Mouse (Mus musculus) adrenal gland, adult 8-10 months (tissue): ENCODE measurements around the gene Dennd1a. TPM values are rescaled to one million over a fixed set of nuclear protein-coding genes. Genes with fewer than 3 reads are reported as not detected.

Experiments used
- DNase-seq: peaks from one replicate; pipeline ENCODE4 v3.0.0; 2022
- total RNA-seq, 4 experiments: library from RNA; stranded (reverse); gene quantifications; 2 replicates each; pipeline ENCODE4 v1.2.4; 2022

Dennd1a gene
- total RNA-seq, 4 experiments from 2014 or later: 27.9 to 41.0 (median 32.3) TPM

- DNase-seq: no peak
Observed at GRCm38 (mm10) chr2:38223759-38224158, 63.4 kb downstream of the Dennd1a start.

DNA sequence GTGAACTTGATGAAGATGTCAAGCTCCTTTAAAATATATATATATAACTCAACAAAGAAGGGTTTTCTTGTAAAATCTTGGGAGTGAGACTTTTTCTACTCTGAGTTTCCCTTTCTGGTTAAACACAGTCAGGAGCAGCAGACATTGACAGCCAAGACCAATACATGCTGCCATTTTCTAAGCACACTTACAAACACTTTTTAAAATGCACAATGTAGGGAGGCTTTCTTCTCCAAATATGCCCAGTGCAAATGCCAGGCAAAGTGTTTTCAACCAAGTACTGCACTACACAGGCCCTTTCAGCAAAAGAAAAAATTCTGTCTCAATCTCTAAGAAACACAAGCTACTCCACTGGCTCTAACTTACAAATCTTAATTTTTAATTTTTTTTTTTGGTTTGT lies 65.7 kb downstream of the Dennd1a start:
- DNase-seq: no peak

DNA sequence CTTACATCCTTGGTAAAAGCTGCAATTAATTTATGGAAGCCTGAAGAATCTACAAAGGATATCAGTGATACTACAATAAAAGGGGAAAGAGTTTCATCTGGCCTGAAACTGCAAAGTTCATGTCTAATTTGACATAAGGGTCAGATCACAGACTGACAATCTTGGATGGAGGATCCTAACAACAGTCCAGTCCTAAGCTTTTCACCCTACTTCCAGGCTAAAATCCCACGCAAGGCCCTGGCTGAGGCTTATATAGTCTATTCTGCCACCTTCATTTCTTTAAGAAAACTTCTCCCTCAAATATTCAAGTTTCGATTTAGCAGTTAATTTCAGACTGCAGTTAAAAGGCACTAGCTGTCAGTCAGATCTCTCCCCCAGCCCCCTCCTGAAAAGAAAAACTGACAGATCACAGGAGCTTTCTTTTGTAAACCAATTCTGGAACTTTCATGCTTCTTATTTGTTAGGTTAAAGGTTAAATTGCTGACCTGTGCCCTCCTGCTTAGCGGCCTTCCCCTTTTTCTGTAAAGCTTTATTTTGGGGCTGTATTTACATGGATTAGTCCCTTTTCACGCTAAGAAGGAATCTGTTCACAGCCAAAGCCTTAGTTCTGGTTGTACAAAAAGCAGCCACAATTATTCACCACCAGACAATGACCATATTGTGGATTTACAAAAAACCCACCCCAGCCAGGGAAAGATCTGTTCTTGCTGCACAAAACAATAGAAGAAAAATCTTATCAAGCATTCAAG lies 66.3 kb downstream of the Dennd1a start:
- DNase-seq: no peak

DNA sequence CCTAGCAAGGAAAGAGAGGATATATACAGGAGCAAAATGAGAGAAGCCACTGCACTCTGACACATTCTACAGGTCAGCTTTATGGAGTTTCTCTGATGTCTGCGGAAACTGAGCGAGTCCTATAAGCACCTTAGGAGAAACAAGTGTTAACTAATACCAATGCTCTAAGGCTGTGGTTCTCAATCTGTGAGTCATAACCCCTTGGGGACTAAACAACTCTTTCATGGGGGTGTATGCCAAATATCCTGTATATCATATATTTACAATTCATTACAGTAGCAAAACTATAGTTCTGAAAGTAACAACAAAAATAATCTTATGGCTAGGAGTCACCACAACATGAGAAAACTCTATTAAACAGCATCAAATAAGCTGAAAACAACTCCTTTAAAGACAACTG lies 67.5 kb downstream of the Dennd1a start:
- DNase-seq: no peak

DNA sequence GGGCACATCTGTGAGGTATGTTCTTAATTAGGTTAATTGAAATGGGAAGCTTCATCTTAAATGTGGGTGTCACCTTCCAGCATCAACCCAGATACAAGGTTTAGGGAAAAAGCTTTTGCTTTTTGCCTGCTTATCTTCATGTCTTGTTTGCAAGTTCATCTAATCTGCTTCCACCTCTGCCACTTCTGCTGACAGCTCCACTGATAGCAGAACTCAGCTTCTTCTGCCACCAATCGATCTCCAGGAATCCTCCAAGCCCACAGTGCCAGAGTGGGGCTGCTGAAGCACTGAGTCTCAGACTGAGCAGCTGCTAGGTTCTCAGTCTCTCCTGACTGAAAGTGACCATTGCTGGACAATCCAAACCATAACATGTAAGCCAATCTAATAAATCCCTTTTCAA lies 74.1 kb downstream of the Dennd1a start:
- no peak for DNase-seq

- DNase-seq: no peak
Observed at GRCm38 (mm10) chr2:38211426-38211825, 75.8 kb downstream of the Dennd1a start.

DNA sequence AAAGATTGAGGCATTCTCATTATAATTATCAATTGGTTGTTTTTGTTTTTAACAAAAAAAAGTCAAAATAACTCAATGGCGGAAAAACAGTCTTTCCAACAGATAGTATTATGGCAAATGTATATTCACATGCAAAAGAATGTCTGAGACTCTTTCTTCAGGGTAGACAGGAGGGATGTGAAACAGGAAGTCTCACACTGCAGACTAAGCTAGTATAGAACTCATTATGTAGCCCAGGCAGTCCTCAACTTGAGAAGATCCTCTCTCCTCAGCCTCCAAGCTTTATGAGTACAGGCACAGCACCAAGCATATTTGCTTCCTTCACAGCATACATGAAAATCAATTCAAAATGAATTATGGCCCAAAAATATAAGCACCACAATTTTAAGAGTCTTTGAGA lies 79.4 kb downstream of the Dennd1a start:
- no peak for DNase-seq

DNA sequence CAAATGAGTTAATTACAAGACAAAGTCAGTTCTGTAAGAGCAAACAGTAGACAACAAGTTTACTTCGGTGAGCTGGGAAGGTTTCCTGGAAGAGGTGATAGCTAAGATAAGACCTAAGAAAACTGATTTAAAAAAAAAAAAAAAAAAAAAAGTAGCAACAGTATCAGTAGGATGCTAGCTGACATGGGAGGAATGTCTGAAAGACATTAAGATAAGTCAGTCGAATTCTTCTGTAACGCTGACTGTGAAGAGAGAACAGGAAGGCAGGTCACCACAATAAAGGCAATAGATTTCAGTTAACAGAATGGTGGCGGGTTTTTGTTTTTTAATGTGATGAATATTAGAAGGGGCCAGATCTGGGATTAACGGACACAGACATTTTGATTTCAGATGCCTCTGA lies 81.9 kb downstream of the Dennd1a start:
- no peak for DNase-seq

DNA sequence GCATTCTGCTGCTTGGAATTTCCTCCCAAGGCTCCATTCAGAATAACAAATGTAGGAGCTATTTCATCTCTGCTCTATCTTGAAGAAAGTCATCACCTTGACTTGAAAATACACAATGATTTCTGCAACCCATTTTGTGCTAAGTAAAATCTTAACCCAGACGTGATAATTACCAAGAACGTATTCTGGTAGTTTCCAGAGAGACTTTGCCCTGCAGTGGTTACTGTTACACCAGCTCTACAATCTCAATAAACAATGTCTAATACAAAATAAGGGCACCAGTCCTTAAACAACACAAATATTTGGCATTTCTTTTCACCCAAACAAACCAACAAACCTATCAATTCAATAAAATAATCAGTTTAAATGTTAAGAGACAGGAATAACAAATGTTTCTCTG lies 82.5 kb downstream of the Dennd1a start:
- DNase-seq: no peak

GRCm38 (mm10) chr2:38198072-38198471 lies 89.1 kb downstream of the Dennd1a start:
- DNase-seq: no peak

DNA sequence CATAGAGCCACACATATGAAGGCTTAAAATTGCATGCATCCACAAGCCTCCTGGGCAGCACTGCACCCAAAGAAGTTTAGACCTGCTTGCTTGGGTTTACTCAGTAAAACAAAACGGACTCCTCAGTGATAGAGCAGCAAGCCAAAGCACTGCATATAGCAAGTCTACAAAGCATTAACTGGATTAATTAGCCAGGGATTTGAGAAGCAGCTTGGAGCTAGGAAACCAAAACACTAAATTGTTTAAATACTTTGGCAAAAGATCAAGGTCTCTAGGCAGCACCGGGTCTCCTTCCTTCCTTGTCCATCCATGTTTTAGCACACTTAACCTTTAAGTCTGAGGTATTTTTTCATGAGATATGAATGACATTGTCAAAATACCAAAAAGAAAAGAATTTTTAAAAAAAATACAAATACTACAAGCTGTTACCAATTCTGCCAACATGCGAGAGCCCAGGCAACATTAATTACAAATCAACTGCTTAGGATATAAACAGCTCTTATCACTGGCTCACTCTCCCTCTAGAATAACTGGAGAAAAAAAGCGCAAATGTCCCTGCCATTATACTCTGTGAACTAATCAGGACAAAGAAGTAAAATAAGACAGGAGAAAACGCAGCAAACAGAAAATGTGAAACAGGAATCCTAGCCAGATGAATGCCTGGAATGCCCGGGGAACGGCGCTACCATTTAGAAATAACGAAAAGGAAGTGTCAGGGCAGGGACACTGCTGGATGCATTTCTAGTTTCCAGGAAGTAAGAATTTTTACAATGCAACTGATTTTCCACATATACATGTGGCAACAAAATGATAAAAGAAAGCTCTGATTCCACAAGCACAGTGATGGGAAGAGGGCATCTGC lies 90.8 kb downstream of the Dennd1a start:
- no peak for DNase-seq

GRCm38 (mm10) chr2:38192007-38192406 lies 95.2 kb downstream of the Dennd1a start:
- no peak for DNase-seq

- no peak for DNase-seq
Observed at GRCm38 (mm10) chr2:38191601-38192000, 95.6 kb downstream of the Dennd1a start.

DNA sequence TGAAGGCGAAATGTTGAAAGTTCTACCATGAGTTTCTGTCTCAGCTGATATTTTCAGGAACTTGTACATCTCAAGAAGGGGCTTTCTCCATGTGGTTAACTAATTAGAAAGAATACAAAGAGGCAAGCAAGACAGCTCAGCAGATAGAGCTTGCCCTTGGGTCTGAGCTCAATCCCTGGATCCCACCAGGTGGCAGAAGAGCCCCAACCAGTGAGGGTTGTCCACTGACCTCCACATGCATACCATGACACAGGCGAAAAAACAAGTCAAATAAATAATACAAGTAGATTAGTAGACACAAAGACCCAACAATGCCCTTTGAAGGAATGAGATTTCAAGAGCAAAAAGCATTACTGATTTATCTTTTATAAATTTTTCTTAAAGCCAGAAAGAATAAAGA lies 100.8 kb downstream of the Dennd1a start:
- peak; percentile 19 for DNase-seq

DNA sequence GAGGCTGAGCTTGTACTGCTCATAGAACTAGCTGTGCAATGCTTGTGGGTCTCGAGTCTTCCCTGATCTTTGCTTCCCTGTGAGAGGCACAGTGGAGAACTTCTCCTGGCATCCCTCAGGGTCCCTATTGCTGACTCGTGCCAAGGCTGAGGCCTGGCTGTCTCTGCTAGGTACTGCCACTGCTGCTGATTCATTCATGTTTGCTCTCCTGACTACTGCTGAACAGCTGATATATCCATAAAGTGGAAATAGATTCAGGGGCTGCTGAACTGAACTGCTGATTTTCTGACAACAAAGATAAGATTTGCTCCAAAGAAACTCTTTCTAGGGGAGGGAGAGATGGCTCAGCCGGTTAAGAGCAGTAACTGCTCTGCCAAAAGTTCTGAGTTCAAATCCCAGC lies 102.2 kb downstream of the Dennd1a start:
- DNase-seq: no peak

GRCm38 (mm10) chr2:38183881-38184280 lies 103.3 kb downstream of the Dennd1a start:
- no peak for DNase-seq

DNA sequence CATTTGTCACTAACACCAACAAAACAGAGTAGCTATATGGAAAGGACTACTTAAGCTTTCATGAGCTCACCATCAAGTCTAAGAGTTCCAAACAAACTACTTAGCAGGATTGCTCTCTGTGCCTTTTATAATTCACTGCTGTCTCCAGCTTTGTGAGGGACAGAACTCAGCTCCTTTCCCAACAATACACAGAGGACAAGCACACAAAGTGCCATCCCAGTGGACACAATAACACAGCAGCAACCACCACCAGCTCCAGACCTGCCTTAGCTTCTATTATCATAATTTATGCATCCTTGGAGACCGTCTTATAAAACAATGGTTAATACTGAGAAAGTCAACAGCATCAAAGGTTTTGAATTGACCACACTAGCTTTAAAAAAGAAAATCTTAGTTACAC lies 104.9 kb downstream of the Dennd1a start:
- no peak for DNase-seq

GRCm38 (mm10) chr2:38177583-38177978 lies 109.6 kb downstream of the Dennd1a start:
- DNase-seq: no peak

DNA sequence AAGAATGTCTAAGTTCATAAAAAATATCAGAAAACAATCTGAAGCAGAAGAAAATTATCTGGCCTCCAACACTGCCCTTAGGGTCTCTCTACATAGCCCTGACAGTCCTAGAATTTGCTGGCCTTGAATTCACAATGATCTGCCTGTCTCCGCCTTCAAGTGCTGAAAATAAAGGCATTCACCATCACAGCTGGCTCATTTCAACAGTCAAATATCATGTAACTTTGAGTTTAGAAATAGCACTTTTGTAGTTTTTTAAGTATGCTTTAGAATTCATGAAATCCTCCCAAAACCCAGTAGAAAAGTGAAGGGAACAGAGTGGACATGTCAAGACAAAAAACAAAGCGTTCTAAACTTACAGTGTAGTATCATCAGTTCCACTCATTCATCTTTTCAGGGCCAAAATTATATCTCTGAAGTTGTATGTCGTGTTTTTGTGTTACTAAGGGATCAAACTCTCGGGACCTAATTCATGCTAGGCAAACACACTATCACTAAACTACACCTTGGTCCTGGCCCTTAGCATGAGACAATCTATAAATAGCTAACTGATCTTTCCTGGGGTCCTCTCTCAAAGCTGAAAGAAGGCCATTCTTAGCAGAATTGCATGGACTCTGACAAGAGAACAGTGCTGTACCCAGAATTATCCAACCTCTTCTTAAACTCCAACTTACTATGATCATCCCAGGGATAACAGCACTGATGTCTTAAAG lies 110.2 kb downstream of the Dennd1a start:
- DNase-seq: no peak

- DNase-seq: no peak
Observed at GRCm38 (mm10) chr2:38175276-38175675, 111.9 kb downstream of the Dennd1a start.

- no peak for DNase-seq
Observed at GRCm38 (mm10) chr2:38168606-38169005, 118.6 kb downstream of the Dennd1a start.

DNA sequence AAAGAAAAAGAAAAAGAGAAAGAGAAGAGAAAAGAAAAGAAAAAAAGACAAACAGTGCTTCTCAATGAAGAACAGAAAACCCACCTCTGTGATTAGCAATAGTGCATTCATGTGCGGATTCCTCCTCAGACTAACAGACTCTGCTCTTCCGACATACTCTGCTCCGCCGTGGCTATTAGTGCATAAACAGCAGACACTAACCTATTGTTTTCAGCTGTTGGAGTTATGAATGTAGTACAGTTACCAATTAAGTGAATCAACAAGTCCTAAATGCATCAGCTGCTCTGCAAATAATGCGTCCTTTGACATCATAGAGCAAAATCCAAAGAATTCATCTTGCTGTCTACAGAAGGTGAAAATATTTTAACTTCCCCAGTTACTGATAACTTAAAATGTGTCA lies 121.2 kb downstream of the Dennd1a start:
- no peak for DNase-seq

DNA sequence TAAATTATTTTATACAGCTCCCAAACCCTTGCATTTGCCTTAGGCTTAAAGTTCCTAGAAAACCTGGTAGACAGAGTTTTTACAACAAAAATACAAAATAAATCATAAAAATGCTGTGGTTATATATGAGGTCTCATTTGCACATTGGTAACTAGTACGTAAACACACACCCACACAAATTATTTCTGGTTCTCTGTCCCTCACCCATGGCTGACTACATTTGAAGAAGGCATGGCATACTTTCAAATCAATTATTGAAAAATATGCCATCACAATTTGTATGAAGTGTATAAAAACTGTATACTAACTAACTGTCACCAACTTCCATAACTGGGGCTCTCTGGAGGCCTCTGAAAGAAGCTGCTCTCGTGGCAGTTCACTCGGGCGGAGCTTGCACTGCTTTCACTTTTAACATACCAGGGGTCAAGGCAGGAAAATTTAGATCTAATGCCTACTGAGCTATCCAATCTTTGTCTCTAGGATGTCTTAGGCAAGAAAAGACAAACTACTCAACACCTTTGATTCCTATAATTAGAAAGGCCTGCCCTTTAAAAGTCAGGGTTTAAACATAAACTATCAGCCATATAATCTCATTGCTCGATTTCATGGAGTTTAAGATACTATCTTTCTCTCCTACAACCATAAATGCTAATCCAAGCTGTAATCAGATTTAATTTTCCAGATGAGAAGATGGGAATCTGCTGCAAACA lies 122.7 kb downstream of the Dennd1a start:
- peak; percentile 10 for DNase-seq
